Comparison of ENCODE assay signal across 8 mouse cellular contexts in the genomic region with DNA sequence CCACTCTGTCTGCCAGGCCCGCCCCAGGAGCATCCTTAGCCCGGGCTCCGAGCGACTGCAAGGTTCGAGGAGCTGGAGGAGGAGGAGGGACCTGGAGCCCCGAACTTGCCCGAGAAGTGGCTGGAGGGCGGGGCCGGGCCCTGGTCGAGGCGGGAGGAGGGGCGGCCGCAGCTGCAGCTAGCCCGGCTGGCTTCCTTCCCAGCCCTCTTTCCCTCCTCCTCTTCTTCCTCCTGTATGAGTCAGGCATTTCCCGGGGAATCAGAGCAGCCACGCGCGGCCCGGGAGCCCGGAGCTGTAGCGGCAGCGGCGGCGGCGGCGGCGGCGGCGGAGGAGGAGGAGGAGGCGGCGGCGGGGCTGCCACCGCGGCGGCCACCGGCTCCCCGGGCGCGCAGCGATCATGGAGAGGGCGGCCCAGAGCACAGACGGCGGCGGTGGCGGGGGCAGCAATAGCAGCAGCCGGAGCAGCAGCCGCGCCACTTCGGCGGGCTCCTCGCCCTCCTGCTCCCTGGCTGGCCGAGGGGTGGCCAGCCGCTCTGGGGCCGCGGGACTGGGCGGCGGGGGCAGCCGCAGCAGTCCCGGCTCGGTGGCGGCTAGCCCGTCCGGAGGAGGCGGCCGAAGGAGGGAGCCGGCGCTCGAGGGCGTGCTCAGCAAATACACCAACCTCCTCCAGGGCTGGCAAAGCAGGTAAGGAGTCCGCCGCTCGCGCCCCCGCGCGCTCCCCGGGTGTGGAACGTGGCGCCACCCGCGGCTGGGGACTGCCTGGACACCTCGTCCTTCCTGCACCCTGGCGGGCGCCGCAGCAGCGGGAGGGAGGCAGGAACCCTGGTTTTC. TPM values are rescaled to one million over a fixed set of nuclear protein-coding genes. Genes with fewer than 3 reads are reported as not detected.
DNase-seq lines count a peak whose midpoint lies in the region; ATAC-seq and TF ChIP-seq lines count a peak whose summit lies in the region.

Osbpl10 (plus strand) TSS at position 289 of the 831 bp plus-strand sequence.

- DNase-seq in cerebellum, adult 11-12 months = peak; percentile 80
- DNase-seq in heart, postnatal 14 days = peak; percentile 86 to 89
- no peak for DNase-seq in large intestine, adult 2 months (ENCODE audit: low read depth, low spot score)
- peak; percentile 12 for DNase-seq in thymus, postnatal 25 days

- peak within 1 kb of the TSS; percentile 86 for H3K9ac ChIP-seq in forebrain, embryonic 16.5 days (replicated peaks; ENCODE audit: low read depth, low read length)
- no peak within 1 kb of the TSS for H3K9ac ChIP-seq in liver, embryonic 16.5 days (ENCODE audit: low read depth, low read length)
- peak within 1 kb of the TSS; percentile 91 for H3K9ac ChIP-seq in neural tube, embryonic 15.5 days (replicated peaks)

- intact Hi-C loops in heart, postnatal 14 days (cut with DNase I) = no loop called here

- peak within 1 kb of the TSS; percentile 70 for H3K27ac ChIP-seq in forebrain, embryonic 16.5 days (ENCODE audit: low read length)
- no peak within 1 kb of the TSS for H3K27ac ChIP-seq in liver, embryonic 16.5 days (ENCODE audit: low read length)
- H3K27ac ChIP-seq in neural tube, embryonic 15.5 days (replicated peaks) = peak within 1 kb of the TSS; percentile 88

- H3K4me3 ChIP-seq in E14TG2a.4 (replicated peaks; ENCODE audit: low read length) = peak within 1 kb of the TSS; percentile 90
- H3K4me3 ChIP-seq in forebrain, embryonic 16.5 days (replicated peaks; ENCODE audit: low read length) = peak within 1 kb of the TSS; percentile 80
- H3K4me3 ChIP-seq in liver, embryonic 16.5 days (ENCODE audit: low read depth, low read length) = peak within 1 kb of the TSS; percentile 62
- peak within 1 kb of the TSS; percentile 84 for H3K4me3 ChIP-seq in neural tube, embryonic 15.5 days (replicated peaks)

- peaks cover 49% of the 10 kb centered on the region for H3K27me3 ChIP-seq in E14TG2a.4 (ENCODE audit: insufficient read depth, low read length)
- H3K27me3 ChIP-seq in forebrain, embryonic 16.5 days (replicated peaks; ENCODE audit: control insufficient read depth, insufficient read depth, low read length) = no peaks in the 10 kb centered on the region
- peaks cover 47% of the 10 kb centered on the region for H3K27me3 ChIP-seq in liver, embryonic 16.5 days (ENCODE audit: control insufficient read depth, insufficient read depth, low read depth, low read length)
- H3K27me3 ChIP-seq in neural tube, embryonic 15.5 days (replicated peaks) = 0 out of 2 replicates have a peak, but pooled peaks cover 2% of the 10 kb centered on the region

- no peak for TF ChIP-seq CTCF in E14TG2a.4 (conservative IDR thresholded peaks at IDR 0.05; ENCODE audit: low read length)

- peak; percentile 84 for ATAC-seq in forebrain, embryonic 16.5 days
- peak; percentile 43 for ATAC-seq in liver, embryonic 16.5 days (ENCODE audit: low read depth)
- ATAC-seq in neural tube, embryonic 15.5 days (ENCODE audit: low FRiP score) = peak; percentile 89

- no peaks in the 10 kb centered on the region for H3K9me3 ChIP-seq in E14TG2a.4 (ENCODE audit: low read length)
- no peaks in the 10 kb centered on the region for H3K9me3 ChIP-seq in forebrain, embryonic 16.5 days (ENCODE audit: control insufficient read depth, low read length)
- H3K9me3 ChIP-seq in liver, embryonic 16.5 days (replicated peaks; ENCODE audit: control insufficient read depth, low read length) = no peaks in the 10 kb centered on the region
- H3K9me3 ChIP-seq in neural tube, embryonic 15.5 days (replicated peaks) = no peaks in the 10 kb centered on the region

- no peaks in the 10 kb centered on the region for H3K36me3 ChIP-seq in E14TG2a.4 (ENCODE audit: insufficient read depth, low read length)
- H3K36me3 ChIP-seq in forebrain, embryonic 16.5 days (ENCODE audit: control insufficient read depth, insufficient read depth) = no peaks in the 10 kb centered on the region
- H3K36me3 ChIP-seq in liver, embryonic 16.5 days (ENCODE audit: control insufficient read depth, insufficient read depth) = no peaks in the 10 kb centered on the region
- no peaks in the 10 kb centered on the region for H3K36me3 ChIP-seq in neural tube, embryonic 15.5 days

- under 1% methylated on average over 51 of the region's 86 CpGs for WGBS in forebrain, embryonic 16.5 days
- WGBS in large intestine, adult 2 months = under 1% methylated on average over 76 of the region's 86 CpGs
- WGBS in liver, embryonic 16.5 days (ENCODE audit: insufficient replicate concordance) = under 1% methylated on average over 70 of the region's 86 CpGs
- WGBS in neural tube, embryonic 15.5 days = under 1% methylated on average over 66 of the region's 86 CpGs

- peaks cover 20% of the 10 kb centered on the region for H3K4me1 ChIP-seq in E14TG2a.4 (replicated peaks; ENCODE audit: low read depth, low read length)
- H3K4me1 ChIP-seq in forebrain, embryonic 16.5 days (replicated peaks; ENCODE audit: control insufficient read depth, insufficient read depth, low read length) = peaks cover 19% of the 10 kb centered on the region
- no peaks in the 10 kb centered on the region for H3K4me1 ChIP-seq in liver, embryonic 16.5 days (ENCODE audit: control insufficient read depth, low read depth, low read length)
- peaks cover 18% of the 10 kb centered on the region for H3K4me1 ChIP-seq in neural tube, embryonic 15.5 days

- H3K4me2 ChIP-seq in forebrain, embryonic 16.5 days (ENCODE audit: low read length) = peak within 1 kb of the TSS; percentile 94
- H3K4me2 ChIP-seq in liver, embryonic 16.5 days (ENCODE audit: low read depth, low read length) = peak within 1 kb of the TSS; percentile 58
- H3K4me2 ChIP-seq in neural tube, embryonic 15.5 days = peak within 1 kb of the TSS; percentile 88

RNA-seq across cellular contexts. Expression of gene Osbpl10, which starts in this region (rescaled TPM):
- 1.6 and 2.8 TPM in 2 replicates for polyA plus RNA-seq in forebrain, embryonic 16.5 days (2015; fragmentation: Nextera tagmentation; extraction: Ambion mirVana)
- 1 to 10 TPM; 2.9 to 3.2 TPM for total RNA-seq in heart, postnatal 14 days (2021)
- polyA plus RNA-seq in large intestine, adult 2 months (2012; rRNA removed) = 13.2 and 17.5 TPM in 2 replicates
- polyA plus RNA-seq in liver, embryonic 16.5 days (2015; fragmentation: Nextera tagmentation; extraction: Ambion mirVana) = 0.11 TPM in 1 of 2 replicates, not detected in the other
- 3.1 and 8.1 TPM in 2 replicates for polyA plus RNA-seq in neural tube, embryonic 15.5 days (2015; fragmentation: Nextera tagmentation; extraction: Ambion mirVana)

Comparison
In these comparisons a context has a peak if more than half of its experiments do, and no peak if none do; other contexts are left out.
1. Peak in ATAC-seq, H3K4me3 ChIP-seq and H3K4me2 ChIP-seq in liver, embryonic 16.5 days; RNA of the gene not detected or under 1 TPM.